Mouse (Mus musculus) thymus, postnatal 10 days (tissue): ENCODE measurements around the gene Morn3.
"Not testable (repeated sequence)": the region's sequence is repeated elsewhere in the genome, so short reads cannot be mapped to it uniquely, and the experiment has no call there.

ENCODE experiments used
- DNase-seq, 2 experiments: peaks; one replicate each; pipeline ENCODE4 v3.0.0; 2021; ENCODE audit warnings: low spot score in 2 of 2

The Morn3 gene

GRCm38 (mm10) chr5:123046916-123047315 is at the start of gene Morn3:
Gene Morn3, minus strand, starts transcription at chr5:123047016.
- DNase-seq = no peak

GRCm38 (mm10) chr5:123096299-123096698 is 49.5 kb upstream of the Morn3 start:
- no peak for DNase-seq

- no peak for DNase-seq
Observed at GRCm38 (mm10) chr5:123094238-123094991, 47.6 kb upstream of the Morn3 start.

- DNase-seq = no peak
Observed at GRCm38 (mm10) chr5:123093077-123093633, 46.3 kb upstream of the Morn3 start.

GRCm38 (mm10) chr5:123090560-123091306 is 43.9 kb upstream of the Morn3 start:
- DNase-seq = no peak

- no peak for DNase-seq
Observed at GRCm38 (mm10) chr5:123088784-123089183, 42.0 kb upstream of the Morn3 start.

GRCm38 (mm10) chr5:123086501-123086900 is 39.7 kb upstream of the Morn3 start:
- DNase-seq = no peak

GRCm38 (mm10) chr5:123083340-123084050 is 36.7 kb upstream of the Morn3 start:
- DNase-seq = no peak

GRCm38 (mm10) chr5:123080510-123080909 is 33.7 kb upstream of the Morn3 start:
- no peak for DNase-seq

- DNase-seq = no peak
Observed at GRCm38 (mm10) chr5:123080041-123080440, 33.2 kb upstream of the Morn3 start.

- DNase-seq = no peak
Observed at GRCm38 (mm10) chr5:123079568-123079967, 32.8 kb upstream of the Morn3 start.

GRCm38 (mm10) chr5:123076419-123077281 is 29.8 kb upstream of the Morn3 start:
- DNase-seq = peak; percentile 73 to 86

- DNase-seq = peak; percentile 94 to 98
Observed at GRCm38 (mm10) chr5:123075576-123076418, 29.0 kb upstream of the Morn3 start.

- DNase-seq = no peak
Observed at GRCm38 (mm10) chr5:123068714-123069113, 21.9 kb upstream of the Morn3 start.

- no peak for DNase-seq
Observed at GRCm38 (mm10) chr5:123068115-123068514, 21.3 kb upstream of the Morn3 start, which contains the start of gene Tmem120b. Gene Tmem120b, plus strand, starts transcription at chr5:123068415.

- DNase-seq = peak; percentile 56 to 74
Observed at GRCm38 (mm10) chr5:123067395-123067995, 20.7 kb upstream of the Morn3 start.

- DNase-seq = peak in 1 of 2 experiments; percentile 86
Observed at GRCm38 (mm10) chr5:123064207-123064606, 17.4 kb upstream of the Morn3 start.

GRCm38 (mm10) chr5:123063141-123063540 is 16.3 kb upstream of the Morn3 start:
- DNase-seq = no peak

GRCm38 (mm10) chr5:123061402-123061749 is 14.6 kb upstream of the Morn3 start:
- DNase-seq = not testable (repeated sequence)
